Mouse (Mus musculus) neutrophil, adult 65 days (primary cell): ENCODE measurements around the gene Slc16a9. TPM values are rescaled to one million over a fixed set of nuclear protein-coding genes. Genes with fewer than 3 reads are reported as not detected.

Source experiments
- total RNA-seq: library from RNA; stranded (reverse); gene quantifications from 2 replicates; pipeline ENCODE4 v1.2.4, GENCODE M21; 2023

Slc16a9 gene
- total RNA-seq: not detected in 2 replicates

DNA sequence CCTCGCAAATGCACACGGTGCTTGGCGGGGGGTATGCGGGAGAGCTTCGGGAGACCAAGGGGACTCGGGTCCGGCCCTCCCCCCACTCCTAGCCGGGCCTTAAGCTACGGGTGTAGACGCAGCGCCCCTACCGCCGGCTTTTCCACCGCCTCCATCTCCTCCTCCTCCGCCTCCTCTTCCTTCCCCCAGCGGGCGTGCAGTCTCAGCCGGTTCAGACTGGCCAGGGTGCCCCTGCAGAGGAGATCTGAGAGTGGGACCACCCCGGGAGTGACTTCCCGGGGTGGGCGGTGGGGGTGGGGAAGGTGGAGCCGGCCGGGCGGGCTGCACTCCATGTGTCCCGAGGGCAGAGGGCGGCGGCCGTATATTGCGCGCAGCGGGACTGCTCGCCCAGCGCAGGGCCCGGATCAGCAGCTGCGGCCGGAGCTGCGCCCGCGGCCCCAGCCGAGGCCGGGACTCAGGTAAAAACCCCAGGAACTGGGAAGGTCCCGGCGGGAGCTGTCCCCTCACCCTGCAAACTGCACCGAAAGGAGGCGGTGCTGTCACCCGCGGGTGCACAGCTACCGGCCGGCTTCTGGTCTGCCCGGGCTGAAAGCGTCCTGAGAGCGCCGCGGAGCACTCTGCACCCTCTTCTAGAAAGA lies at the start of gene Slc16a9:
Slc16a9 (plus strand) TSS at position 180 of the 638 bp plus-strand sequence.

GRCm38 (mm10) chr10:70204505-70205399 lies 40.1 kb upstream of the Slc16a9 start, which contains the start of gene Mrln:
Gene Mrln, plus strand, starts transcription at chr10:70204664.

Other genes with a start within 250 kb of the Slc16a9 start
- gene Ccdc6, start 148.0 kb upstream of the Slc16a9 start, total RNA-seq: 10.5 and 14.0 TPM in 2 replicates
- not detected in 2 replicates for gene Mrln, start 40.4 kb upstream of the Slc16a9 start, total RNA-seq
- gene Fam13c, start 195.4 kb downstream of the Slc16a9 start, total RNA-seq: not detected in 2 replicates